Mouse (Mus musculus) brain, embryonic 14.5 days (tissue): ENCODE data around the gene Htra1. TPM values are rescaled to one million over a fixed set of nuclear protein-coding genes. Genes with fewer than 3 reads are reported as not detected.
A peak's percentile ranks its signal among the peaks of the same experiment; 100 is the strongest.

Experiments used
- DNase-seq: peaks from one replicate; pipeline ENCODE4 v3.0.0-alpha.2; 2011; ENCODE audit warnings: low read depth
- CTCF ChIP-seq: fragments of 200-500 bp; IDR thresholded peaks from 2 replicates; pipeline ENCODE4 v1.5.1; 2012; ENCODE audit warnings: inconsistent platforms, mild to moderate bottlenecking, moderate library complexity, borderline replicate concordance; ENCODE audit not compliant: insufficient read depth, insufficient read length; ENCODE audit errors: extremely low read depth
- POLR2A ChIP-seq: fragments of 200-500 bp; IDR thresholded peaks from 2 replicates; pipeline ENCODE4 v1.6.1; 2012; ENCODE audit warnings: mild to moderate bottlenecking, inconsistent platforms, borderline replicate concordance; ENCODE audit not compliant: poor library complexity, insufficient read depth, insufficient read length, severe bottlenecking; ENCODE audit errors: extremely low read depth
- polyA plus RNA-seq: library from polyadenylated mRNA; depleted of rRNA; stranded (reverse); fragments of >200 nt; gene quantifications from 2 replicates; pipeline ENCODE4 v1.2.3, GENCODE M21; 2012

Gene Htra1
- polyA plus RNA-seq, 1 experiment: 15.9 TPM

DNA sequence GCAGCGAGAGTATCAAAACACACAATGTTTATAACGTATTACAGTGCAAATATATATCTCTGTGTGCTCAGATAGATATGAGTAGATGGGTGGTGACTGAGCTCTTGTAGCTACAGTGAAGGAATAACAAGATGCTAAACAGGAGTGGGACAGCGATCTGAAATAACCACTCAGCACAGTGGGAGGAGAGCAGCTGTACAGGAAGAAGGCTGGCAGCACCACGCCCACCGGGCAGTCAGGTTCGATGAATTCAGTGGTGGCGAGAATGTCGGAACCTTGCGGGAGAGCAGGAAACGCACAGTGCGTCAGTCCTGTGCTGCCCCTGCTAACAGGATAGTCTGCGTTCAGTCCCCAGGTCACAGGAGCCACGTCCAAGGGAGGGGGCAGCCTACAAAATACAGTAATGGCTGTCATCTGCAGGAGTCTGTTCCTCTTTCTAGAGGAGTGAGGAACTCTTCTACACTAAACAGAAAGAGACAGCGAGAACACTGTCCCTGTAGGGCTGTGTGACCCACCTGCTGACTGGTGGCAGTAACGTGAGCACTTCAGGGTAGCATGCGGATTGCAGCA lies 32.3 kb upstream of the Htra1 start:
- no peak for DNase-seq
- TF ChIP-seq POLR2A: no peak
- TF ChIP-seq CTCF: no peak

DNA sequence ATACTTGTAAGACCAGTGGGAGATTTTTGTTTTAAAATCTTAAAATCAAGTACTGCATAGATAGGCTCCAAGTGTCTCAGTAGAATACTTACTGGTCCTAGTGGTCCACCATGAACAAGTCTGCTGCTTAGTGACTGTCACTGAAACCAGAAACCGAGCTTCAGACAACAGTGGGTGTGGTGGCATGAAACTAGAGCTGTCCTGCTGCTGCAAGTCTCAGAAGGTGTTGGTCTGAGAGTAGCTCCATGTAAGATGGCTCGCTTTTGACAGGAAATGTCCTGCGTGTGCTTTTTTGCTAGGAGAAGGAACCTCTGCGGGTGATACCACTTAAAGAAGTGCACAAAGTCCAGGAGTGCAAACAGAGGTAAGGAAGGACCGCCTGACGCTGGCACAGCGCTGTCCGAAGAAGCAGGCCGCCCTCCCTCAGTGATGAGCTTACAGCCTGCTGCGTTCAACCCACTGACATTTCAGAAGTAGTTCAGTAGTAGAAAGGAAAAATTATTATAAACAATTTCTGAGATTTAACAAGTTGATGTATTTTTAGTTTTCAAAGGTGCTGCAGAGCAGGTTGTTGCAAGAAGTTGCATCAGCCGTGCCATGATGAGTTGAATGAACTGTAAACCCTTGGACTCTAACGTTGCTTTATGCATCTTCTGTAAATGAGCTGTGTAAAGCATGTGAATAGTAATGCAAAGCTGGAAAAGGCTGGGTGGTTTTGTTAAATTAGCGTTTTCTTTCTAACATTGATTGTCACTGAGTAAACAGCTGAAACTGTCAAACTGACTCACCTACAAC lies 31.1 kb upstream of the Htra1 start:
- TF ChIP-seq POLR2A (no peak), CTCF (no peak)
- no peak for DNase-seq

DNA sequence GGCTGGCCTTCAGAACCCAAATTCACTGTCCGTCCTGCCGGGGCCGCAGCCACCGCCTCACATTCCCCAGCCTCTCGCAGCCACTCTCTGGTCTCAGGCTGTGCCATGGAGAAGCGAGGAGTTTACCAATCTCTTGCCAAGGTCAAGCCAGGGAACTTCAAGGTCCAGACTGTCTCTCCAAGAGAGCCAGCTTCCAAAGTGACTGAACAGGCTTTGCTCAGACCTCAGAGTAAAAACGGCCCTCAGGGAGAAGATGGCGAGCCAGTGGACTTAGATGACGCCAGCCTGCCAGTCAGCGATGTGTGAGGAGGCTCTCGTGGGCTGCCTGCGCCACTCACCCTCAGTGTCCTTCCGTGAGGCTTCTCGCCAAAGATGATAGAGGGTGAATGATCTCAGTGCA lies 25.1 kb upstream of the Htra1 start:
- TF ChIP-seq CTCF: no peak
- TF ChIP-seq POLR2A: no peak
- DNase-seq: no peak

DNA sequence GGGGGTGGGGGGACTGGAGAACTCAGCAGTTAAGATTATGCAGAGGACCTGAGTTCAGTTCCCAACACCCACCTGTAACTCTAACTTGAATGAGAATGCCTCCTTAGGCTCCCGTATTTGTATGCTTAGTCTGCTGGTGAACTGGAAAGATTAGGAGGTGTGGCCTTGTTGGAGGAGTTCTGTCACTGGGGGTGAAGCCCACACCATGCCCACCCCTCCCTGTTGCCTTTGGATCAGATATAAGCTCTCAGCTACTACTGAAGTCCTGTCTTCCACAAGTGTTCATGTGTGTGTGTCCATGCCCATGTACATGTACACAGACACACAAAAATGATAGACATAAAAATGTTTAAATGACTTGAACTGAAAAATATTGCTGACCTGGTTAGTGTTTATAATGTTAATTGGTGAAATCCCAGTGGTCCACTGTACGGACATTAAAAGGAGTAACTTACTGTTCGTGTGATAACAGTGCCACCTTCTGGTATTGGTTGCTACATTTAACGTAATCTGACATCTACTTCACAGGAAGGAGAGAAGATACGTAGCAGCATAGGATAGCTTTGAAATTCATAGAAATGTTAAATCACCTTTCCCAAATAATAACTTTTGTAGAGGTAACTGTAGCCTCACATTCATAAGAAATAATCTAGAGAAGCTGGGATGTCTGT lies 21.1 kb upstream of the Htra1 start:
- peak; percentile 46 for TF ChIP-seq CTCF
- TF ChIP-seq POLR2A: no peak
- DNase-seq: peak; percentile 86

DNA sequence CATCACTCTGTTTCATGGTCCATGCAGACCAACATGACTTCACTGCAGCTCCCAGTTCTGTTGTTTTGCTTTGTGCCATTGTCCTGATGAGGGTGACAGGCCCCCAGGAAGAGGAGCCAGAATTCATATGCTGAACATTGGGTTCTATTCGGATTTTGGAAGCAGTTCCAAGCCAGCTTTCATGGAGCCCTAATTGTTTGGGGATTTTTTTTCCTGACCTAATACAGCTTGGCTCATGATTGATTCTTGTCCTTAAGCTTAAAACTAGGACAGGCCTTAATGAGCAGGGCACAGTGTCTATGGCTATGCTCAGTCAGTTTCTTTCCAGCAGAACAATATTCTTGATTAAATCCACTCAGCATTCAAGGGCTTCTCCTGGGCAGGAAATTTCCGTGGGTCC lies 17.7 kb upstream of the Htra1 start:
- no peak for DNase-seq
- TF ChIP-seq CTCF (no peak), POLR2A (no peak)

DNA sequence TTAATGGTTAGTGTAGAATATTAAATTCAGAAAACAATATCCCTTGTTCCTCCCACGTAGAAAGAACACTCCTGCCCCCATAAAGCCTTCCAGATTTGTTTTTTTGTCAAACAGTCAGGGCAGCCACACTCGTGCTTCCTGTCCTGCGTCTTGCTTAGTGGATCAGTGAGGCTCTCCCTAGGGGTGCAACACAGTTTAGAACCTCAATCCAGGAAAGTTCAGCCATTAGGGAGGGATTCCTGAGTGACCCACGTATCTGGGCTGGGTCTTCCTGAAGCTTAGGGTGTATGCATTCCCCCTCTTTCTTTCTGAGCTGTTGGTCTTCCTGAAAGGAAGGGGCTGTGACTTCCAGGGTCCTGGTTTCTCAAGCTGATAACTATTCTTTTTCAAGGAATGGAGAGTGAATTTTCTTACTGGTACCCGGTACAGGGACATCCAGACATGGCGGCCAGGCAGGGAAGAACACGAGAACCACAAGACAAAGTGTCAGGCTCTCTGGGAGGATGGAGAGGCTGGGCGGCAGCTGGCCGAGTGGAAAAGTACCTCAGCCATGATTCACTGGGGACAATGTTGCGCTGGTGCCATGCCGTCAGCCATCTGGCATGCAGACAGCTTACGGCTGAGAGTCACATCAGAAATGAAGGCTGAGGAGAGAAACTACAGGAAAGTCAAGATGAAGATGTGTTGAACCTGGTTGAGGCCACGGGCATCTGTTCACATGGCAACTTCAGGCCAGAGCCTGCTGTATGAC lies 12.8 kb upstream of the Htra1 start:
- TF ChIP-seq POLR2A (no peak), CTCF (no peak)
- peak; percentile 19 for DNase-seq

DNA sequence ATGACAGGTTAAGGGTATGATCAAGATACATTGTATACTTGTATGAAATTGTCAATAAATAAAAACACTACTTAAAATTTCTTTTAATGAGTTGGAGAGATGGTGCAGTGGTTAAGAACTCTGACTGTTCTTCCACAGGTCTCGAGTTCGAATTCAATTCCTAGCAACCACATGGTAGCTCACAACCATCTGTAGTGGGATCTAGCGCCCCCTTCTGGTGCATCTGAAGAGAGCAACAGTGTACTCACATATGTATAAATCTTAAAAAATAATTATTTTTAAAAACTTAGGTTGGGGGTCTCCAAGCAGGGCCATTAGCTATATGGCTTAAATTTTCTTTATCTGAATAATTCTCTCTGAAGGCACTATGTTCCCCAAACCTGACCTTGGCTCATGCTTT lies 5.5 kb upstream of the Htra1 start:
- TF ChIP-seq CTCF (no peak), POLR2A (no peak)
- no peak for DNase-seq

DNA sequence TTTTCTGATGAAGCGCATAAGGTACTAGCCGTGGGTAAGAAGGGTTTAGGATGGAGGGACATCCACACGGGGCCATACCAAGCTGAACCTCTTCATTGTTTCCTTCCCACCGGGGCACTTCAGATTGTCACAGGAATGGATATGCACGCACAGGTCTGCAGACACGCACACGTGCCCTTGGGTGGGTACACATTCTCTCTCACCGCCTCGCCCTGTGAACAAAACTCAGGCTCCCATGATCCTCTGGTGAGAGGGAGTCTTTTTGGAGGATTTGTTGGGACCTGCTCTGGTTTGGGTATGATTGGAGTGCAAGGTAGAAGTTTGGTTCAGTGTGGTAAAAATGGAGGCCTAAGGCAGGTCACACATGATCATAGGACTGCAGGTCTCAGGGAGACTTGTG lies 3.0 kb upstream of the Htra1 start:
- DNase-seq: no peak
- TF ChIP-seq CTCF (no peak), POLR2A (no peak)

DNA sequence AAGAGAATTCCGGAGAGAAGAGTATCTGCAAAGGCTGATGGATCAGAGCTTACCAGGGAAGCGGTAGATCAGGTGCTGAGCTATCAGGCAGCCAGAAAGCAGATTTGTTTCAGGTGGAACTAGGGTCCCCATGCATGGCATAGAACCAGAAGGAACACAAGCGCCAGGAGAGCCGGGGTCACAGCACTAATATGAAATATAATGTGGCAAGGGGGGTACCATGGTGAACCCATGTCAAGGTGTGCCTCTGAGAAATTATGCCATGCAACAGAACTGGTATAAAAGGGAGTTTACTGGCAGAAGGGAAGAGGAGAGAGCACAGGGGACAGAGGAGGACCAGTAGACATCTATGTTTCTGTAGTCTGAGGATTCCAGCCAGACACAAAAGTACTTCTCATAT lies 1.3 kb upstream of the Htra1 start:
- TF ChIP-seq CTCF (no peak), POLR2A (no peak)
- no peak for DNase-seq

DNA sequence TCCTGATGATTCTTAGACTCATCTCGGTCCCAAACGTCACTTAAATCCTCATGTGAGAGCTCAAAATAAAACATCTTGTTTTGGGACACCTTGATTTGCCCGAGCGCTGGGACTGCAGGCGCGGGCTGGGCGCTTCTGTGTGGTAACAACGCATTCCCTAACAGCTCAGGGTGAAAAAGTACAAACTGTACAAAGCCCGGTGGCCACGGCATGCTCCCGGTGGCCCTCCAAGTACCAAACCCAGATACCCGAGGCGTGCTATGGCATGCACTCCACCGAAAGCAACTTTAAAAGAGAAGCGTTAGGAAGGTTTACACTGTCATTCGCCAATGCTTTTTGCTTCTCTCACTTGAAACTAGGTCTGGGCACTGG lies 504 bp upstream of the Htra1 start:
- no peak for DNase-seq
- TF ChIP-seq CTCF (no peak), POLR2A (no peak)

DNA sequence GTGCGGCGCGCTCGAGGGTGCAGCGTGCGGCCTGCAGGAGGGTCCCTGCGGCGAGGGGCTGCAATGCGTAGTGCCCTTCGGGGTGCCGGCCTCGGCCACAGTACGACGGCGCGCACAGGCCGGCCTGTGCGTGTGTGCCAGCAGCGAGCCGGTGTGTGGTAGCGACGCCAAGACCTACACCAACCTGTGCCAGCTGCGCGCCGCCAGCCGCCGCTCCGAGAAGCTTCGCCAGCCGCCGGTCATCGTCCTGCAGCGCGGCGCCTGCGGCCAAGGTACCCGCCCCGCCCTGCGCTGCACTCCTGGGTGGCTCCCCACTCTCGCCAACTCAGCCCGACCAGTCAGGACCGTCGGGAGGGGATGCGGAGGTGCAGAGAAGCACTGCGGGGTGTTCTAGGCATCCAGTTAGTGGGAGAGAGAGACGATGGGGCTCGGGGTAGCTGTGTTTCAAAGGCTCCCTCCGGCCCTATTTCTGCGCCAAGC lies 601 bp downstream of the Htra1 start:
- DNase-seq: peak; percentile 18
- TF ChIP-seq POLR2A (no peak), CTCF (no peak)

DNA sequence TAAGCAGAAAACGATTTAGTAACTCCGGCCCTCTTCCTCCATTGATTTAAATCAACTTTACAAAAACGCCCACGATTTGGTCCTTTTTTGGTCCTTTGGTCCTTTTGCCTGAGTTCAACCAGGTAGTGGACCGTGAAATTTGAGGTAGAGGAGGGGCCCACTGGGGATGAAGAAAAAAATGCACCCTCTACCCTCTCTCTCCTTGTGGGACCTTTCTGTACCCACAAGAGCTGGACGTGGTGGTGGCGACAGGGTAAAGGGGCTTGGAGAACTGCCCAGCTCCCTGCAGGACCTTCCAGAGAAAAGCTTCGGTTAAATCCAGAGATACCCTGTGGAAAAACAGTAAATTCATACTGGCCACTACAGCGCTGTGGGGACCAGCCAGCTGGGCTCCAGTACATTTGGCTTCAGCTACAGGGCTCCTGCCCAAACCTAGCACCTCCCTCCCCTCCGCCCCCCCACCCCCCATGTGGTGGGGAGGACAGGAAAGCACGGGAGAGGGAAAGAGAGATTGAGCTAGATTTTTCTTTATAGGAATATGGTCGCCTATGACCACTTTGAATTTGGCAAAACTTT lies 1.4 kb downstream of the Htra1 start:
- no peak for TF ChIP-seq CTCF
- no peak for TF ChIP-seq POLR2A
- no peak for DNase-seq
